Mouse (Mus musculus): ENCODE data around the gene Dnajb8.

Gene Dnajb8

GRCm38 (mm10) chr6:88199001-88199717 lies 22.9 kb upstream of the Dnajb8 start:
- DNase-seq (ENCODE audit: extremely low read depth, low read depth, low spot score) = no peak

- no peak for DNase-seq (ENCODE audit: extremely low read depth, low read depth, low spot score)
Measured at GRCm38 (mm10) chr6:88199718-88200692, 22.1 kb upstream of the Dnajb8 start.

- DNase-seq (ENCODE audit: extremely low read depth, low read depth, low spot score) = no peak
Measured at GRCm38 (mm10) chr6:88200693-88201609, 21.1 kb upstream of the Dnajb8 start.

GRCm38 (mm10) chr6:88201926-88202700 lies 20.0 kb upstream of the Dnajb8 start:
- DNase-seq (ENCODE audit: extremely low read depth, low read depth, low spot score) = no peak

GRCm38 (mm10) chr6:88202921-88203690 lies 19.0 kb upstream of the Dnajb8 start:
- no peak for DNase-seq (ENCODE audit: extremely low read depth, low read depth, low spot score)

GRCm38 (mm10) chr6:88203791-88204405 lies 18.2 kb upstream of the Dnajb8 start:
- DNase-seq (ENCODE audit: extremely low read depth, low read depth, low spot score) = no peak

GRCm38 (mm10) chr6:88204531-88205385 lies 17.3 kb upstream of the Dnajb8 start:
- no peak for DNase-seq (ENCODE audit: extremely low read depth, low read depth, low spot score)

- no peak for DNase-seq (ENCODE audit: extremely low read depth, low read depth, low spot score)
Measured at GRCm38 (mm10) chr6:88205386-88205700, 16.7 kb upstream of the Dnajb8 start.

GRCm38 (mm10) chr6:88205937-88206336 lies 16.1 kb upstream of the Dnajb8 start:
- DNase-seq (ENCODE audit: extremely low read depth, low read depth, low spot score) = no peak

GRCm38 (mm10) chr6:88206566-88206965 lies 15.5 kb upstream of the Dnajb8 start:
- no peak for DNase-seq (ENCODE audit: extremely low read depth, low read depth, low spot score)

GRCm38 (mm10) chr6:88207403-88208033 lies 14.6 kb upstream of the Dnajb8 start:
- no peak for DNase-seq (ENCODE audit: extremely low read depth, low read depth, low spot score)

GRCm38 (mm10) chr6:88208321-88208720 lies 13.7 kb upstream of the Dnajb8 start:
- no peak for DNase-seq (ENCODE audit: extremely low read depth, low read depth, low spot score)

GRCm38 (mm10) chr6:88209453-88209852 lies 12.6 kb upstream of the Dnajb8 start:
- DNase-seq (ENCODE audit: extremely low read depth, low read depth, low spot score) = no peak

GRCm38 (mm10) chr6:88210182-88210581 lies 11.9 kb upstream of the Dnajb8 start:
- no peak for DNase-seq (ENCODE audit: extremely low read depth, low read depth, low spot score)

GRCm38 (mm10) chr6:88215797-88216196 lies 6.3 kb upstream of the Dnajb8 start:
- DNase-seq (ENCODE audit: extremely low read depth, low read depth, low spot score) = no peak

GRCm38 (mm10) chr6:88216199-88216598 lies 5.9 kb upstream of the Dnajb8 start:
- DNase-seq (ENCODE audit: extremely low read depth, low read depth, low spot score) = no peak

GRCm38 (mm10) chr6:88219094-88219493 lies 3.0 kb upstream of the Dnajb8 start:
- no peak for DNase-seq (ENCODE audit: extremely low read depth, low read depth, low spot score)

- DNase-seq (ENCODE audit: extremely low read depth, low read depth, low spot score) = no peak
Measured at GRCm38 (mm10) chr6:88226570-88226994, 4.5 kb downstream of the Dnajb8 start.
